Mouse (Mus musculus): ENCODE results near the gene Rpl3. TPM values are rescaled to one million over a fixed set of nuclear protein-coding genes. Genes with fewer than 3 reads are reported as not detected.

The Rpl3 gene
- polyA plus RNA-seq, 2 experiments, result 1,384 to 1,569 TPM

GRCm38 (mm10) chr15:80114414-80114813 is 22.7 kb upstream of the Rpl3 start:
- H3K36me3 ChIP-seq (ENCODE audit: control insufficient read depth, insufficient read depth, low read length), result no peaks in the 10 kb centered on the region
- DNase-seq (ENCODE audit: low spot score) (no peak), ATAC-seq (ENCODE audit: low FRiP score, low read depth) (no peak)
- no peak overlapping the region for H3K4me3 ChIP-seq (replicated peaks; ENCODE audit: low read length)
- no peaks in the 10 kb centered on the region for H3K27me3 ChIP-seq (ENCODE audit: control insufficient read depth, insufficient read depth, low read length)
- no peaks in the 10 kb centered on the region for H3K9me3 ChIP-seq (ENCODE audit: control insufficient read depth, low read length)
- H3K27ac ChIP-seq (replicated peaks; ENCODE audit: low read depth, low read length), result no peak overlapping the region
- 92% methylated on average over 7 of the region's 7 CpGs for WGBS
- TF ChIP-seq POLR2A (IDR thresholded peaks at IDR 0.05; ENCODE audit: borderline replicate concordance, extremely low read depth, insufficient read depth, insufficient read length), result no peak
- no peak overlapping the region for H3K9ac ChIP-seq (ENCODE audit: low read depth, low read length, severe bottlenecking)
- no peak overlapping the region for H3K4me2 ChIP-seq (replicated peaks; ENCODE audit: low read depth, low read length, severe bottlenecking)
- H3K4me1 ChIP-seq (ENCODE audit: control insufficient read depth, insufficient read depth, low read length), result no peaks in the 10 kb centered on the region

GRCm38 (mm10) chr15:80112499-80112898 is 20.8 kb upstream of the Rpl3 start:
- no peaks in the 10 kb centered on the region for H3K4me1 ChIP-seq (ENCODE audit: control insufficient read depth, insufficient read depth, low read length)
- no peak overlapping the region for H3K27ac ChIP-seq (replicated peaks; ENCODE audit: low read depth, low read length)
- no peaks in the 10 kb centered on the region for H3K36me3 ChIP-seq (ENCODE audit: control insufficient read depth, insufficient read depth, low read length)
- H3K4me2 ChIP-seq (replicated peaks; ENCODE audit: low read depth, low read length, severe bottlenecking), result no peak overlapping the region
- no peak overlapping the region for H3K4me3 ChIP-seq (replicated peaks; ENCODE audit: low read length)
- no peaks in the 10 kb centered on the region for H3K9me3 ChIP-seq (ENCODE audit: control insufficient read depth, low read length)
- no peak for ATAC-seq (ENCODE audit: low FRiP score, low read depth)
- no peak overlapping the region for H3K9ac ChIP-seq (ENCODE audit: low read depth, low read length, severe bottlenecking)
- DNase-seq (ENCODE audit: low spot score), result no peak
- no peaks in the 10 kb centered on the region for H3K27me3 ChIP-seq (ENCODE audit: control insufficient read depth, insufficient read depth, low read length)
- 53% methylated on average over 2 of the region's 2 CpGs for WGBS
- no peak for TF ChIP-seq POLR2A (IDR thresholded peaks at IDR 0.05; ENCODE audit: borderline replicate concordance, extremely low read depth, insufficient read depth, insufficient read length)

- Histone ChIP-seq H3K27me3 (ENCODE audit: control insufficient read depth, insufficient read depth, low read length) (no peaks in the 10 kb centered on the region), H3K27ac (replicated peaks; ENCODE audit: low read depth, low read length) (no peak overlapping the region), H3K4me2 (replicated peaks; ENCODE audit: low read depth, low read length, severe bottlenecking) (no peak overlapping the region), H3K9ac (ENCODE audit: low read depth, low read length, severe bottlenecking) (no peak overlapping the region), H3K36me3 (ENCODE audit: control insufficient read depth, insufficient read depth, low read length) (no peaks in the 10 kb centered on the region), H3K9me3 (ENCODE audit: control insufficient read depth, low read length) (no peaks in the 10 kb centered on the region), H3K4me3 (replicated peaks; ENCODE audit: low read length) (no peak overlapping the region), H3K4me1 (ENCODE audit: control insufficient read depth, insufficient read depth, low read length) (no peaks in the 10 kb centered on the region)
- ATAC-seq (ENCODE audit: low FRiP score, low read depth), result no peak
- 80% methylated on average over 12 of the region's 12 CpGs for WGBS
- DNase-seq (ENCODE audit: low spot score), result no peak
- TF ChIP-seq POLR2A (IDR thresholded peaks at IDR 0.05; ENCODE audit: borderline replicate concordance, extremely low read depth, insufficient read depth, insufficient read length), result no peak
These were observed 19.8 kb upstream of the Rpl3 start for GRCm38 (mm10) chr15:80111436-80111835.

GRCm38 (mm10) chr15:80107575-80107974 is 15.9 kb upstream of the Rpl3 start:
- ATAC-seq (ENCODE audit: low FRiP score, low read depth), result no peak
- Histone ChIP-seq H3K27me3 (ENCODE audit: control insufficient read depth, insufficient read depth, low read length) (no peaks in the 10 kb centered on the region), H3K4me1 (ENCODE audit: control insufficient read depth, insufficient read depth, low read length) (no peaks in the 10 kb centered on the region), H3K9me3 (ENCODE audit: control insufficient read depth, low read length) (no peaks in the 10 kb centered on the region), H3K27ac (replicated peaks; ENCODE audit: low read depth, low read length) (no peak overlapping the region), H3K4me3 (replicated peaks; ENCODE audit: low read length) (no peak overlapping the region), H3K36me3 (ENCODE audit: control insufficient read depth, insufficient read depth, low read length) (no peaks in the 10 kb centered on the region), H3K9ac (ENCODE audit: low read depth, low read length, severe bottlenecking) (no peak overlapping the region), H3K4me2 (replicated peaks; ENCODE audit: low read depth, low read length, severe bottlenecking) (no peak overlapping the region)
- 94% methylated on average over 3 of the region's 3 CpGs for WGBS
- no peak for TF ChIP-seq POLR2A (IDR thresholded peaks at IDR 0.05; ENCODE audit: borderline replicate concordance, extremely low read depth, insufficient read depth, insufficient read length)
- DNase-seq (ENCODE audit: low spot score), result no peak

GRCm38 (mm10) chr15:80107143-80107542 is 15.5 kb upstream of the Rpl3 start:
- no peak overlapping the region for H3K4me2 ChIP-seq (replicated peaks; ENCODE audit: low read depth, low read length, severe bottlenecking)
- no peak overlapping the region for H3K9ac ChIP-seq (ENCODE audit: low read depth, low read length, severe bottlenecking)
- H3K36me3 ChIP-seq (ENCODE audit: control insufficient read depth, insufficient read depth, low read length), result no peaks in the 10 kb centered on the region
- no peaks in the 10 kb centered on the region for H3K27me3 ChIP-seq (ENCODE audit: control insufficient read depth, insufficient read depth, low read length)
- TF ChIP-seq POLR2A (IDR thresholded peaks at IDR 0.05; ENCODE audit: borderline replicate concordance, extremely low read depth, insufficient read depth, insufficient read length), result no peak
- DNase-seq (ENCODE audit: low spot score), result no peak
- H3K4me3 ChIP-seq (replicated peaks; ENCODE audit: low read length), result no peak overlapping the region
- H3K4me1 ChIP-seq (ENCODE audit: control insufficient read depth, insufficient read depth, low read length), result no peaks in the 10 kb centered on the region
- ATAC-seq (ENCODE audit: low FRiP score, low read depth), result no peak
- no peaks in the 10 kb centered on the region for H3K9me3 ChIP-seq (ENCODE audit: control insufficient read depth, low read length)
- no peak overlapping the region for H3K27ac ChIP-seq (replicated peaks; ENCODE audit: low read depth, low read length)
- 87% methylated on average over 8 of the region's 8 CpGs for WGBS
